Mouse (Mus musculus) forebrain, embryonic 10.5 days (tissue): ENCODE data around the gene Kif21b. TPM values are rescaled to one million over a fixed set of nuclear protein-coding genes. Genes with fewer than 3 reads are reported as not detected.

Source experiments
- DNase-seq: peaks from one replicate; pipeline ENCODE4 v3.0.0-alpha.2; 2017; ENCODE audit warnings: low spot score; ENCODE audit errors: extremely low spot score
- H3K27ac ChIP-seq: fragments of 300-500 bp; sonication (generic); 2 replicates; pipeline ENCODE4 v1.5.1; 2016; ENCODE audit warnings: mild to moderate bottlenecking
- H3K27me3 ChIP-seq: fragments of 300-500 bp; sonication (generic); 2 replicates; pipeline ENCODE4 v1.6.1; 2016; ENCODE audit warnings: mild to moderate bottlenecking; ENCODE audit not compliant: poor library complexity, severe bottlenecking
- H3K36me3 ChIP-seq: fragments of 300-500 bp; sonication (generic); replicated peaks from 2 replicates; pipeline ENCODE4 v1.6.1; 2016; ENCODE audit warnings: mild to moderate bottlenecking, moderate library complexity
- H3K4me1 ChIP-seq: fragments of 300-500 bp; sonication (generic); 2 replicates; pipeline ENCODE4 v1.6.1; 2016
- H3K4me3 ChIP-seq: fragments of 300-500 bp; sonication (generic); 2 replicates; pipeline ENCODE4 v1.5.1; 2016; ENCODE audit warnings: mild to moderate bottlenecking, moderate library complexity
- H3K9me3 ChIP-seq: fragments of 300-500 bp; sonication (generic); 2 replicates; pipeline ENCODE4 v1.6.1; 2016; ENCODE audit warnings: mild to moderate bottlenecking, moderate library complexity
- WGBS: fragments of 180-500 bp; shearing (Covaris S2); methylation state at CpG from one replicate; pipeline ENCODE4 v1.1.7; 2016; 5-methylcytosine and 5-hydroxymethylcytosine counted together
- polyA plus RNA-seq: library from polyadenylated mRNA; unstranded; fragments of >200 nt; fragmentation: Nextera tagmentation; extraction: Ambion mirVana; gene quantifications from 2 replicates; pipeline ENCODE4 v1.2.1, GENCODE M21; 2016

Kif21b gene
- polyA plus RNA-seq, 1 experiment from 2014 or later, result 8.8 TPM

DNA sequence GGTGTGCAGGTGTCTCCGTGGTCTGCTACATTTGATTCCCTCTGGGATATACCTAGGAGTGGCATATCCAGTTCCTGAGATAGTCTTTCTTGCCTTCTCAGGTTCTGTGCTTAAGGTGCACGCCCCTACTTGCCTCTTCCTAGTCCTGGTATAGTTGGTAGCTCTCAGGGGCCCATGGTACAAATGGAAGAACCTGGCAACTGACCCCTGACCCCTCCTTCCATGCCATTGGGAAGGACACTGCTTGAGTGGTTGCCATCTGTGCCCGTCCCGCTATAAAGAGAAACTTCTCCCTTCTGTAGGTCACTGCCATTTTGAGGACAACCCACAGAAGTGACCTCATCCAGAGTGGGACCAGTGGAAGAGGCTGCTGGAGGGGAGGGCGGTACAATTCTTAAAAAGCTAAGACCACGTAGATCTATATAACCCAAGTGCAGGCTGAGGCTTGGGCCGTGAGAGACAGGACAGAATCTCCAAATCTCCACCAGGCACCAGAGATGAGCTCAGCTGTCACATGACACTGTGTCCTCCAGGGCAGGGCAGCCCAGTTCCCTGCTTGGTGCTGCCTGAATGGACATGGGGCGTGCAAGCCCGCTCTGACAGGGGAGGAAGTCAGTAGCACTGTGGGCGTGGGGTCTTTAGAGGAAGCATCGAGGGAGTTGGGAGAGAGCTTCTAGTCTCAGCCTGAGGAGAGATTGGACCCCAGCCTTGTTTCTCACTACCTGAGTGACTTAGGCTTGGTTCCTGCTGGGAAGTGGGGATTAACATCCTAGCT is 10.2 kb downstream of the Kif21b start:
- H3K27ac ChIP-seq, result peak overlapping the region; percentile 45; the same call in 1 of the 2 replicates
- H3K4me1 ChIP-seq, result peaks cover 81% of the 10 kb centered on the region
- H3K9me3 ChIP-seq, result no peaks in the 10 kb centered on the region
- H3K36me3 ChIP-seq, result peaks cover 14% of the 10 kb centered on the region
- H3K27me3 ChIP-seq, result peaks cover 28% of the 10 kb centered on the region
- DNase-seq, result no peak
- WGBS, result 86% methylated on average over 11 of the region's 11 CpGs
- no peak overlapping the region for H3K4me3 ChIP-seq

DNA sequence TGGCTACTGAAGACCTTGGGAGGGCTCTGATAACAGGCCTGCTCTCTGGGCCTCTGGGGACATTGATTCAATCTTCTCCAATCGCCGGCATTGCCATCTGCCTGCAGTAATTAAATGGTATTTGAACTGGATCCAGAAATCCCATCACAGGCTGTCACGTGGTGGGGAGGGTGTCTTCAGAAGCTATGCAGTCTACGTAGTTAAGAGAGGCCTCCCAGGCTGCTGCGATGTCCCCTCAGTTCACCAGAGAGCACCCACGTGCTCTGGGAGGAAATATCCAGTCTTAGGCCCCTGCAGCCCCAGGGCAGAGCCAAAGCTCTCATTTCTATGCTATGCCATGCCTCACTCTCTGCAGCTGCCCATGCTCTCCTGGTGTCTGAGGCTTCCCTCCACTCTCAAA is 11.1 kb downstream of the Kif21b start:
- no peak for DNase-seq
- H3K4me3 ChIP-seq, result no peak overlapping the region
- 68% methylated on average over 6 of the region's 6 CpGs for WGBS
- H3K4me1 ChIP-seq, result peaks cover 71% of the 10 kb centered on the region
- no peaks in the 10 kb centered on the region for H3K9me3 ChIP-seq
- 0 out of 2 replicates have a peak overlapping the region, but pooled peaks have one; percentile 45 for H3K27ac ChIP-seq
- H3K36me3 ChIP-seq, result peaks cover 23% of the 10 kb centered on the region
- H3K27me3 ChIP-seq, result peaks cover 19% of the 10 kb centered on the region

- Histone ChIP-seq H3K27me3 (peaks cover 12% of the 10 kb centered on the region), H3K27ac (peak overlapping the region; percentile 45; the same call in 1 of the 2 replicates), H3K4me3 (no peak overlapping the region), H3K36me3 (peaks cover 35% of the 10 kb centered on the region), H3K9me3 (no peaks in the 10 kb centered on the region), H3K4me1 (peaks cover 60% of the 10 kb centered on the region)
- WGBS, result 84% methylated on average over 10 of the region's 10 CpGs
- DNase-seq, result no peak
Measured at GRCm38 (mm10) chr1:136143514-136143913, 12.3 kb downstream of the Kif21b start.

DNA sequence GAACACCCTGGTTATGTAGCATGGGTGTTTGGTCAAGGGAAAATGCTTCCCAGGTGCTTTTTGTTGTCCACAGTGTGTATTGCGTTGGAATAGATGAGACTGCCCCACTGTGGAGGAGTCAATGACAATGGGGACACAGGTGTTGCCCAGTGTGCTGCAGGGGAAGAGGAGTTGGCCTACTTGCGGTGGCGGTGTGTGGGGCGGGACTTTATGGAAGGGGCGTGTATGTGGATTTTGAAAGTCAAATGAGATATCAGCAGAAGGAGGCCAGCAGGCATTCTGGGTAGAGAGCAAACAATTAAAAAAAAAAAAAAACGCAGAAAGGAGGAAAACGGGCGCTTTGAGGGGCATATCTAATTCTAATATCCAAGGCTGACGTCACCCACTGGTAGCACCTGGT is 18.5 kb downstream of the Kif21b start:
- Histone ChIP-seq H3K27me3 (no peaks in the 10 kb centered on the region), H3K4me1 (peaks cover 1% of the 10 kb centered on the region), H3K36me3 (peaks cover 94% of the 10 kb centered on the region), H3K27ac (no peak overlapping the region), H3K9me3 (no peaks in the 10 kb centered on the region), H3K4me3 (no peak overlapping the region)
- WGBS, result 90% methylated on average over 9 of the region's 9 CpGs
- DNase-seq, result no peak

DNA sequence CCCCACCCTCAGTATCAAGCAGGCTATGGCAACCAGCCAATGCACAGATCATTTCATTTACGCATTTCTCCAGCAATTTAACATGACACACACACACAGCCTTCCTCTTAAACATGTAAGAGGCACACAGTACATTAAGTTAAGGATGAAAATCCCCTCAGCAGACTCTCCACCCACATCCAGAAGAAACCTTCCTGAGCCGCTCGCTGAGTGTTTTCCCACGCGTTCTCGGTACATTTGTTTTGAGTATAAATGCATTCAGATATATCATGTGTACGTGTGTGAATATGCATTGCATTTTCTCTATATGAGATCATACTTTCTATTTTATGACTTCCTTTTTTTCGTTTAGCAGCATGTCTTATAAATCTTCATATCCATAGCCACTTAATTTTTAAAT is 20.2 kb downstream of the Kif21b start:
- Histone ChIP-seq H3K4me3 (no peak overlapping the region), H3K4me1 (no peaks in the 10 kb centered on the region), H3K9me3 (no peaks in the 10 kb centered on the region), H3K27ac (no peak overlapping the region), H3K27me3 (no peaks in the 10 kb centered on the region), H3K36me3 (peaks cover 97% of the 10 kb centered on the region)
- WGBS, result 93% methylated on average over 8 of the region's 8 CpGs
- no peak for DNase-seq

- no peak for DNase-seq
- Histone ChIP-seq H3K36me3 (peaks cover 94% of the 10 kb centered on the region), H3K4me1 (no peaks in the 10 kb centered on the region), H3K27me3 (no peaks in the 10 kb centered on the region), H3K27ac (no peak overlapping the region), H3K4me3 (no peak overlapping the region), H3K9me3 (no peaks in the 10 kb centered on the region)
- 95% methylated on average over 4 of the region's 4 CpGs for WGBS
Measured at GRCm38 (mm10) chr1:136156304-136156703, 25.1 kb downstream of the Kif21b start.

GRCm38 (mm10) chr1:136156951-136157350 is 25.8 kb downstream of the Kif21b start:
- Histone ChIP-seq H3K27ac (no peak overlapping the region), H3K4me3 (no peak overlapping the region), H3K27me3 (no peaks in the 10 kb centered on the region), H3K9me3 (no peaks in the 10 kb centered on the region), H3K4me1 (no peaks in the 10 kb centered on the region), H3K36me3 (peaks cover 94% of the 10 kb centered on the region)
- WGBS, result 89% methylated on average over 4 of the region's 4 CpGs
- DNase-seq, result no peak

DNA sequence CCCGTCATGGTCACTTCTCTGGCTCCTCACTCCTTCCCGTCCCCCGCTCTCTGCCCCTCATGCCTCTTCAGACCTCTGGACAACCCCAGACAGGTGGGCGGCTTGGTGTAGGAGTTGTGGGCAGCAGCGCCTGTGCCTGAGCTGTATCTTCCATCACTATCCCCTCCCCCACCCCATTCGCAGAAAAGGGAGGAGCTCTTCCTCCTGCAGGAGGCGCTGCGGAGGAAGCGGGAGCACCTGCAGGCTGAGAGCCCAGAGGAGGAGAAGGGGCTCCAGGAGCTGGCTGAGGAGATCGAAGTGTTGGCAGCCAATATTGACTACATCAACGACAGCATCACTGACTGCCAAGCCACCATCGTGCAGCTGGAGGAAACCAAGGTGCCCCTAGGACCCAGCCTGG is 28.6 kb downstream of the Kif21b start:
- no peaks in the 10 kb centered on the region for H3K9me3 ChIP-seq
- no peak overlapping the region for H3K27ac ChIP-seq
- no peak for DNase-seq
- no peak overlapping the region for H3K4me3 ChIP-seq
- no peaks in the 10 kb centered on the region for H3K4me1 ChIP-seq
- H3K36me3 ChIP-seq, result peaks cover 93% of the 10 kb centered on the region
- H3K27me3 ChIP-seq, result no peaks in the 10 kb centered on the region
- 37% methylated on average over 12 of the region's 12 CpGs for WGBS

GRCm38 (mm10) chr1:136160297-136160696 is 29.1 kb downstream of the Kif21b start:
- WGBS, result 94% methylated on average over 12 of the region's 12 CpGs
- Histone ChIP-seq H3K4me1 (0 out of 2 replicates have a peak, but pooled peaks cover 1% of the 10 kb centered on the region), H3K27ac (no peak overlapping the region), H3K4me3 (no peak overlapping the region), H3K27me3 (no peaks in the 10 kb centered on the region), H3K36me3 (peaks cover 95% of the 10 kb centered on the region), H3K9me3 (no peaks in the 10 kb centered on the region)
- no peak for DNase-seq

DNA sequence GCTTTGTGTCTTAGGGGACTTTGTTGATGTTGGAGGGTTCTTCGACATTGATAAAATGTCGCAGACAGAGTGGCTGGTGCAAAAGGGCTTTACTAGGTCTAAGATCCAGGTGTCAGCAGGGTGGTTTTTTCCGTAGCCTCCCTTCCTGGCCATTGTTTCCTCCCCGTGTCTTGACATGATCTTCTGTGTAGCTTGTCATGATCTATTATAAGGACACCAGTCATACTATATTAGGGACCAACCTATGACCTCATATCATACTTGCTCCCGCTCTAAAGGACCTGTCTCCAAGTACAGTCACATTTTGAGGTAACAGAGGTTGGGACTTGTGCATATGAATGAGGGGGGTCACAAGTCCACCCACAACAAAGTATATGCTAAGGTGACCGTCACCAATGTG is 29.7 kb downstream of the Kif21b start:
- Histone ChIP-seq H3K4me1 (0 out of 2 replicates have a peak, but pooled peaks cover 7% of the 10 kb centered on the region), H3K36me3 (peaks cover 97% of the 10 kb centered on the region), H3K27ac (no peak overlapping the region), H3K9me3 (no peaks in the 10 kb centered on the region), H3K27me3 (no peaks in the 10 kb centered on the region), H3K4me3 (no peak overlapping the region)
- 90% methylated on average over 6 of the region's 6 CpGs for WGBS
- DNase-seq, result no peak

- no peaks in the 10 kb centered on the region for H3K9me3 ChIP-seq
- 94% methylated on average over 7 of the region's 7 CpGs for WGBS
- DNase-seq, result no peak
- 0 out of 2 replicates have a peak, but pooled peaks cover 7% of the 10 kb centered on the region for H3K4me1 ChIP-seq
- H3K27ac ChIP-seq, result no peak overlapping the region
- no peaks in the 10 kb centered on the region for H3K27me3 ChIP-seq
- peaks cover 93% of the 10 kb centered on the region for H3K36me3 ChIP-seq
- H3K4me3 ChIP-seq, result no peak overlapping the region
Measured at GRCm38 (mm10) chr1:136161333-136161921, 30.2 kb downstream of the Kif21b start.

GRCm38 (mm10) chr1:136165436-136165835 is 34.2 kb downstream of the Kif21b start:
- Histone ChIP-seq H3K27me3 (no peaks in the 10 kb centered on the region), H3K27ac (no peak overlapping the region), H3K4me3 (no peak overlapping the region), H3K9me3 (no peaks in the 10 kb centered on the region), H3K4me1 (peaks cover 15% of the 10 kb centered on the region; the same call in 1 of the 2 replicates), H3K36me3 (peaks cover 65% of the 10 kb centered on the region)
- DNase-seq, result no peak
- 69% methylated on average over 2 of the region's 2 CpGs for WGBS

DNA sequence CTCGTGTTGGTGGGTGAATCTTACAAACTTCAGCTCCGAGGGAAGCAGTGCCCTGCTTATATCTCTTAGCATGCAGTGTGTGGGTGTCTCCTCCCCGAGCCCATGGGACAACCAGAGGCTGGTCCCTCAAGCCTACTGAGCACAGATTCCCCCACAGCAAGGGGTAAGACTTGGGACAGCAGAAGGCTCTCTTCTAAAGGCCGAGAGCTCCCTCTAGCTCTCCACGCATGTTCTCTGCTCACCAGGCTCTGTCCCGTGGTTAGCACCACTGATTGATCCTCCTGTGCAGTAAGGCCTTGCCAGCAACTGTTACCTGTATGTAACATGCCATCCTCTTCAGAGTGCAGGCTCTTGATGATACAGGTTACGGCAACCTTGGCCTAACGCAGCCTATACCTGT is 36.5 kb downstream of the Kif21b start:
- WGBS, result 69% methylated on average over 8 of the region's 8 CpGs
- Histone ChIP-seq H3K4me3 (no peak overlapping the region), H3K27me3 (no peaks in the 10 kb centered on the region), H3K4me1 (peaks cover 20% of the 10 kb centered on the region), H3K27ac (no peak overlapping the region), H3K9me3 (no peaks in the 10 kb centered on the region), H3K36me3 (peaks cover 63% of the 10 kb centered on the region)
- DNase-seq, result no peak
